Mouse (Mus musculus): ENCODE results near the gene Hoxd4.
A peak's percentile ranks its signal among the peaks of the same experiment; 100 is the strongest.

Gene Hoxd4

DNA sequence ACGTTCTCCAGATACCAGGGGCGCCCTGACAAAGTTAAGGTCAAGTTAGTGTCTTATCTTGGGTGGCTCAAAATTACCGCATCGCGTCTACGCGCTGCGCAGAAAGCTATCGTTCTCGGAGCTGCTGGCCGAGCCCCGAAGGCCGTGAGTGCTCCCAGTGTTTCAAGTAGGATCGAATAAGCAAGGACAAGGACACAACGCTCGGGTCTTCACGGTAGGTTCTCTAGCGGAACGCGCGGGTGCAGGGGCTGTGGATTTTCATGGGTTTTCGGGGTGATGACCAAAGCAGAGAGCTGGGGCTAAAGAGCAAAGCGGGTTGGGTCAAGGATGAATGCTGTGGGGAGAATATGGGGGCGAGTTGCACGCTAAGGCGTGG, 32.1 kb upstream of the Hoxd4 start:
- no peak for DNase-seq (ENCODE audit: low read depth, low spot score)

DNA sequence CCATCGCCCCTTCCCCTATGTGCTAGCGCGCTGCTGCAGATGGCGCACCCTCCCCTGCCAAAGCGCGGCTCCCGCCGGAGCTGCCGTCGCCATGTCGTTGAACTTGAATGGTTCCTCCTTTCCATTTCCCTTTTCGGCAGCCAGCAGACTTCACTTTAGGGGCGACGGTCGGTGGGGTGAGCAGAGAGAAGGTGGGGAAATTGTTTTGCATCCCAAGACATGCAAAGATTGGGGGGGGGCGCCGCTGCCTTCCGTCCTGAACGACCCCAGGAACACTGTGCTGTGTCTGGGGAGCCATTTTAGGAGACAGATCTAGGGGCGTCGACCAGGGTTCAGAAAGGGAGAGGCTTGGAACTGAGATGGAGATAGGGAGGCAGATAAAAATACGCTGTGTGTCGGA, 31.7 kb upstream of the Hoxd4 start:
- DNase-seq (ENCODE audit: low read depth, low spot score) = no peak

DNA sequence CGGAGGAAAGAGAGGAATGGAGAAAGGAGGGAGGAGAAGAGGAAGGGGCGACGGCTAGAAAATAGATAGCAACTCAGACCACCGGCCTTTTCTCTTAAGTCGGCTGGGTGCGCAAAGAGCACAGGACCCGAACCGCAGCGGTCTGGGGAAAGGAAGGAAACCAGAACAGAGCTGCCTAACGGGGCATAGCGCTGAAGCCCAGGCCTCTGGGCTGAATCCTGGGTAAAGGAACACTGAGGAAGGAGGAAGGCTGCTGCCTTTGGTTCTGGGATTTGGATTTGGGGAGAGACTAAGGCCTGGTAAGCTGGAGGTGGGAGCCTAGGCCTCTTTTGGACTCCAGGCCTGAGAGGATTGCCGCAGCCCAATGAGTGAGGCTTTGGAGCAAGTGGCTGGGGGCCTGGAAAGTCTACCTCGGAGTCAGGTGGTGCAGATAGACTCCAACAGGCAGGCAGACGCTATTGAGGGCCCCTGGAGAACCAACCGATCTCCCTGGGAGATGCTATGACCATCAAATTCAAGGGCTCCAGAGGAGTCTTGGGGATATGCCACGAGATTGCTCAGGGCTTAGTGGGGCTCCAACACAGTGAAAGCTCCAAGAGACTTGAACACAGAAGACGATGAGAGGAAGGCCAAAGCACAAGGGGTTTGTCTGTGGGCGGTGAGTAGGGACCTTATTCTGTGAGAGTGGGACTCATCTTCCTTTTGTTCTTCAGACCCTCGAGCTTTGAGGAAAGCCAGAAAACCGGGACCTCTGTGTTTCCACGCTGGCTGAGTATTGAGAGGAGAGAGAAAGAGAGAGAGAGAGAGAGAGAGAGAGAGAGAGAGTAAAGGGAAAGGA, 30.9 kb upstream of the Hoxd4 start:
- DNase-seq (ENCODE audit: low read depth, low spot score) = no peak

DNA sequence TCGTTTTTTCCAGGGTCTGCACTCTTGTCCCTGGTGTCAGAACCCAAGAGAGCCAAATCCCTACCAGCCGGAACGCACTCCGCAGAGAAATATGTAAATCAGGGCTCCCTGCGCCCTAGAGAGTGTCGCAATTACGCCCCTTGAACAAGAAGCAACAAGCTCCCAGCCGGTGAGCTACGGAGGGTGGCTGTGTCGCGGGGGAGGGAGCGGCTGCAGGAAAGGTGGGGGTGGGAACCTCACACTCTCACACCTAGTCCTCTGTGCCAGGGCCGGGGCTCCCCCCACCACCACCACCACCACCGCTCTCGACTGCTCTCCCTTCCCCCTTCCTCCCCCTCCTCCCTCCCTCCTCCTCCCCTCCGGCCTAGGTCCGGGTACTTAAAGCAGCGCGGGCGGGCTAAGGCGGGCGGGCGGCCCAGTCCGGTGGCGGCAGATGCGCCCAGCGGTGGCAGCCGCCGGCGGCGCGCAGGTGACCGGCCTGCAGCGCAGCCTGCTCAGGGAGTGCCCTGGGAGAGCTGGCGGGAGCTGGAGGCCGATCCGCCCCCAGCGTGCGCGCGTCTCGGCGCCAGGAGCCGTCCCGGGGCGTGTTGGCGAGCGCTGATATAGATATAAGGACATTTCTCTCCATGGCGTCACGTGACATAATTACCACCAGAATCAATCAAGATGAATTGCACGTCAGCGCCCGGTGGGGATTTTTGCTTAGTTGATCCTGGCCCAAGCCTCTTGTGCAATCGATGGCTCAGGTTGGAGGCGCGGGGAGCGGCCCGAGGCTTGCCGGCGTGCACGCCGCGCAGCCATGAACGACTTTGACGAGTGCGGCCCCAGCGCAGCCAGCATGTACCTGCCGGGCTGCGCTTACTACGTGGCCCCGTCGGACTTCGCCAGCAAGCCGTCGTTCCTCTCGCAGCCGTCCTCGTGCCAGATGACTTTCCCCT, 29.9 kb upstream of the Hoxd4 start:
- no peak for DNase-seq (ENCODE audit: low read depth, low spot score)

DNA sequence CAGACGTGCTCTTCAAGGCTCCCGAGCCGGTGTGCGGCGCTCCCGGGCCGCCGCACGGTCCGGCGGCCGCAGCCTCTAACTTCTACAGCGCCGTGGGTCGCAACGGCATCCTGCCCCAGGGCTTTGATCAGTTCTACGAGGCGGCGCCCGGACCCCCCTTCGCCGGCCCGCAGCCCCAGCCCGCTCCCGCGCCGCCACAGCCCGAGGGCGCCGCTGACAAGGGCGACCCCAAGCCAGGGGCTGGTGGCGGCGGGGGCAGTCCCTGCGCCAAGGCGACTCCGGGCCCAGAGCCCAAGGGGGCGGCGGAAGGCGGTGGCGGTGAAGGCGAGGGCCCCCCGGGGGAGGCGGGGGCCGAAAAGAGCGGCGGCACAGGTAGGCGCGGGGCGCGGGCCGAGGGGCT, 28.9 kb upstream of the Hoxd4 start:
- no peak for DNase-seq (ENCODE audit: low read depth, low spot score)

DNA sequence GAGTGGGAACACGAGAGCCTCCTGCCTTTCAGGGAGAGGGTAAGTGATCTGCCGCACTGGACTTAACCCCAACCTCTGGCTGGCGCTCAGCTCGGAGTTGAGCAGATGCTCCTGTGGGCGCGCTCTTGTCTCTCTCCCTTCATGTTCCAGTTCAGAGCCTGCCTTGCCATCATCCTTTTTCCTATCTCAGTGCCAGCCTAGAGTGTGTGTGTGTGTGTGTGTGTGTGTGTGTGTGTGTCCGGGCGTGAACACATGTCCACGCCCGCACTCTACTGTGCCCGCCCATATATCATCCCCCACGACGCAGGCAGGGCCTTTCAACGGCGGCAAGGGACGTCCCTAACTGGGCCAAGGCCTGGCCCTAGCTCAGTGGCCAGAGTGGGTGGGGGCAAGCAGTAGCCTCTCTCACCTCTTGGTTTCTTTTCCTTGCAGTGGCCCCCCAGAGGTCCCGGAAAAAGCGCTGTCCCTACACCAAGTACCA, 28.2 kb upstream of the Hoxd4 start:
- no peak for DNase-seq (ENCODE audit: low read depth, low spot score)

DNA sequence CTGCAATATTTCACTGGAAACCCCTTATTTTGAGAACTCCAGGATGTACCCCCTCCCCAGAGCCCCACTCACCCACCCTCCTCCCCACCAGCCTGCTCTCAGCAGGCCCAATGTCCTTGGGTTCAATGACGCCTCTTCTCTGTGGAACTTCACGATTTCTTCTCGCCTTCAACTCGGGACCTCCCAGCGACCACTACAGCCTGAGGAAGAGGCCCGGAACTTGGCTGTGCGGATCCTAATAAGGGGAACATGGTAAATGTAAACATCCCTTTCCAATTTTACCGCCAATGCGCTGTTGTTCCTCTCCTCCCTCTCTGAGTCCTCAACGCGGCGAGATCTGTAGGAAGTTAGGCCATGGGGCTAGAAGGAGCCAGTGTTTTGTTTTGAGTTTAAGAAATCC, 27.6 kb upstream of the Hoxd4 start:
- no peak for DNase-seq (ENCODE audit: low read depth, low spot score)

DNA sequence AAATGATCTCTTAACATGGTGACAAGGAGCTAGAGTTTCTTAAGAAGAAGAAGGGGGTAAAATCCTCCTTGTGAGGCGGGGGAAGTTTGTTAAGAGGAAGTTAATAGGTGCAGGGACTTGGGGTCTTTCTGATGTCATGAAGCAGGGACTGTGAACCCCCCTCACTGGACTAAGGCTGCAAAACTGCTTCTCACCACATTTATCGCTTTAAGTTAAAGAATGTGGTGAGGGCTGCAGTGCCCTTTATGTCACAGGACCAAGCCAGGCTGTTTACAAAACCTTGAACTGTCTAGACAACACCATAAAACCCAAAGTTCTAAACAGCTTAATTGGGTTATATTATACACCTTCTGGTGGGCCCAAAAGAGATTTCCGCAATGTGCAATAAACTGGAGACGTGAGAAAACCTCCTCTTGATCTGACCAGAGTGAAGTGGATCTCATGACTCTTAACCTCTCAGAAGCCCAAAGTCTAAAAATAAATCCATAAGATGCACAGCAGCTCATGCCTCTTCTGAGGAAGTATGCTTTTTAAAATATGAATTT, 26.6 kb upstream of the Hoxd4 start:
- no peak for DNase-seq (ENCODE audit: low read depth, low spot score)

DNA sequence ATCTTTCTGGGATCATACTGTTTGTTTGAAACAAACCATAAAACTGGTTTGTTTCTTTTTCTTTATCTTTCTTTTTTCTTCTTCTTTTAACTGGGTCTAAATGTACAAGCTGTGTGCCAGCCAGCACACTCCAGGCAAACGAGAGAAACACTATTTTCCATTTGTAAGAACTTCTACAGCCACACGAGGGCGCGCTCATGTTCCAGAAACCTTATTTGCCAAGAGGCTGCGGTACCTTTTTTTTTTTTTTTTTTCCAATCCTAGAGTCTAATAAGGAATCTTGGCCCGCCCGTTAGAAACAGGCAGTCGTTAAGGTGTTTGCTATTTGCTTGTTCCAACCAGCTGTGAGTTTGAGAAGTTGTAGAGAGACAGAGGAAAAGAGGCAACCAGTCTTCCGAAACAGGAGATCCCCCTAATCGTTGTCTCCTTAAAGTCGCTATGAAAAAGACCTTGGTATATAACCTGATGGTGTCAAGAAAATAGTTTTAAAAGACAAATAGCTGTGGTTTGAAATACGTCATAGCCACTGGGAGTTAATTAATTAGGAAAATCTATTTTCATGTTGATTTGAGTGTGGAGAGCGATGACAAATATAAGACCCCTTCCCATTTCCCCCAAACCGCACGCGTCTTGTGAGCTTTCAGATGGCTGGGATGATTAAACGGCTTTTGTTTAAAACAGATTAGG, 25.3 kb upstream of the Hoxd4 start:
- peak; percentile 65 for DNase-seq (ENCODE audit: low read depth, low spot score)

DNA sequence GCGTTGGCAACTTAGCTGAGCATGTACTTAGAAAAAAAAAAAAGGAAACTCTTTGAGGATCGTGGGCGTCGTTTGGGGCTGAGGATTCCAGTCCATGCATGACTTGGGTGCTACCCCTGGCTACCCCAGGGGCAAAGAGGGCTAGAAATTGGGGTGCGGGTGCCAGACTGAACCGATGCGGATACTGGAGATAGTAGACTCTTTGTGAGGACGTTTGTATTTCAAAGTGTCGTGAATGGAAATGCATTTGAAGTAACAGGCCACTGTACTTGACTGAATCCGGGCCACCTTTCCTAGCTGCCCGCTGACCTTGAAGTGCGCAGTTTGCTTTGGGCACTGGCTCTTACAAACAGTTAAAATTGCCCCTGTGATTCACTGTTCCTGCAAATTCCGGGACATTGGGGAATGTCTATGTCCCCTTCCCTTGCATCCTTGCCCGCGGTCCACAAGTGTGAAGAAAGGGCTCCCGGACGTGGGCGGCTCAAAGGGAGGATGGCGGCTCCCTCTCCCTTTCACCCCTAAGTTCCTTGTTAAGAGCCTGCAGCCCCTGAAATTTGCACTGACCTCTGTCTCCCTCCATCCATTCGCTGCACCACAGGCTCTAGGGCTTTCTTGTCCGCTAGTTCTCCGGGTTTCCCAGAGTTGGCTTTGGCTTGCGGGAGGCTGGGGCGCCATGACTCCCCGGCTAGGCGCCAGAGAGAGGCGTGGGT, 24.6 kb upstream of the Hoxd4 start:
- DNase-seq (ENCODE audit: low read depth, low spot score) = no peak

DNA sequence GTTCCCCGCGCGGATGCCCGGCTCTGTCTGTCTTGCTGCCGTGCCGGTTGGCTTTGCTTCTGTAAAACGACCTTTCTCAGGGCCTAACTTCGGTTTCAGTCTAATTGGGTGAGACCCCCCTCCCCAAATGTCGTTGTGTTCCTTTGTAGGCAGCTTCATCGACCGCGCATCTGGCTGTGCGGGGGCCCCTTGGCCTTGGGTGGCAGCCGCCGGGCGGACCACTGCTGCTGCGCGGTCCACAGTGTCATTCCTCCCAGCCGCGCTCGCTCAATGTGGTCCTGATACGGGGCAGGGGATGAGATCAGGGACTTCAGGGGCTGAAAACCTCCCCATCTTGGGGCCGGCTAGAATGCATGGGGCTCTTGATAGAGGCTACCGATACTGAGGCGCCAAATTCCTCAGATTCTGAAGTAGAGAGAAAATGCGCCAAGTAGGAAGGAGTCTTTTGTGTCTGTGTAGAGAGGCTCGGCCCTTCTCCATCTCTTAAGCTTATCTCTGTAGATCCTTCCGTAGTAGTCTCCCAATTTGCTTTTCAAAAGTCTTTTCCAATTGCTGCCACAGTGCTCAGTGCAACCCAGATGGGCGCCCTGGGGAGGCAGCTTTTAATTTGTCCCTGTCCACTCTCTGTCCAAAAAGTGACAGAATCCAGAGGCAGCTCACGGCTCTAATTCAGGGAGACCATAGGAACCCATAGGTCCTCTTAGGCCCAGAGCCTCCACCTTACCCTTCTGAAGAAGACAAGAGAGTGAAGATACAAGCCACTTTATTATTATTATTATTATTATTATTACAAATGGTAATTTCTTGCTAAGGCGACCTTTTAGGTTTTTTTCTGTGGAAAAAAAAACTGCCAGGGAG, 23.8 kb upstream of the Hoxd4 start:
- DNase-seq (ENCODE audit: low read depth, low spot score) = no peak

DNA sequence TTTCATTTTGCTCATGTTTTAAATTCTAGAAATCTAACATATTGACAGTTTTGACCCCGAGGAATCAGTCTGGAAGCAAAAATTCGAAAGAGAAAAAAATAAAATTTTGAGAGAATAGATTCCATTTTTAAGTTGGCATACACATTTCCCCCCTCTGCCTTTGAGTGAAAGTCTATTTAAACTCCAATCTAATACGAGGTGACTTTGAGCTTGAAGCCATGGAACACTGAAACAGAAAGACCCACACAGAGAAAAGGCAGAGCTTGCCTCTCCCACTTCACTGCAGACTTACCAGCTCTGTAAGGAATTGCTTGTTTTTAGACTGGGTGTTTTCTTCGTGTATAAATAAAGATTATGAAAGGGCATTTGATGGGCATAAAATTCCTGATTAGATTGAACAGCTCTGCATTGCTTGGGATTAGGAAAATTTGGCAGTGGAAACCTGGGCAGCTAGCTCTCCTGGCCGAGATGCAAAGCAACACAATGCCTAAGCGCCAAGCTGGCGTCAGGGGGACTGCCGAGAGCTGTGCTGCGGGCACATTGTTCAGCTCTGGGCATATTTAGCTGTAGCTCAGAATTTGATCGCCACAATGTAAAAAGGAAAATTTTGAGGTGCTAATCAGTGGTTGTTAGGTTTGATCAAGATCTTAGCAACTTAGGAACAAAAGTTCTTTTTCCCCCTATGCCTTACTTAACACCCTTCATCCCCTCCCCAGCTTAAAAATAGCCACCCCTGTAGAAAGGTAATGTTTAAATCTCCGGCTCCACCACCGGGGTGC, 22.7 kb upstream of the Hoxd4 start:
- DNase-seq (ENCODE audit: low read depth, low spot score) = no peak

DNA sequence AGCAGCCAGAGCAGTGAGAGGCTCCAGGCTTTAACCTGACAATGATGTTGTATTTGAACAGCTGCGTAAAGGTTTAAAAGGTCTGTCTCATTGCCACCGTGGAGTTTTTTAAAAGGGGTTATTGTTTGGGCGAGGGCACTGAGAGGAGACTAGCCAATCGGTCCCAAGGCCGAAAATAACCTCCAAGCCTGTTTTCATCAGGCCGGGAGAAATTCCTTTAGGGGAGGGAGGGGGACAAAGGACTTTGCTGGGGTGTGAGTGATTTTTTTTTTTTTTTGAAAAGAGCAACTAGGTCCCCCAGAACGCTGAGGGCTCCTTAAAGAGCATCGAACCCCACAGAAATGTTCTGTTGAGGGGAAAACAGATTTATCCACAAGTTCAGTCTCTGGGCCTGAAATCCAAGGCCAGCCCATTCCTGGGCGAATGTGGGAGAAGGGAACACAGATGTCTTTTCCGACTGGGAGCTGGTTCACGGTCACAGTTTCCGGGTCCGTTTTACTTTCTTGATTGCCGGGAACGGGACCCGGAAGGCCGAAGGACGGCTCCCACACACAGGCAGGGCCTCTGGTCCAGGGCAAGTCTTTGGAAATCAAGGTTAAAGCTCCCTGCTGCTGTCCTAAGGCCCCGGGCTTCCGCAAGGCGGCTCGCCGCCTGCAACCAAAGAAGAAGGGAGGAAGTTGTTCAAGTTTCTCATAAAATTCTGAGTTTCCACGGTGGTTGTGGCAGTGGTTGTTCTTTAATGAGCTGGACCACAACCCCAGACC, 22.0 kb upstream of the Hoxd4 start:
- no peak for DNase-seq (ENCODE audit: low read depth, low spot score)

DNA sequence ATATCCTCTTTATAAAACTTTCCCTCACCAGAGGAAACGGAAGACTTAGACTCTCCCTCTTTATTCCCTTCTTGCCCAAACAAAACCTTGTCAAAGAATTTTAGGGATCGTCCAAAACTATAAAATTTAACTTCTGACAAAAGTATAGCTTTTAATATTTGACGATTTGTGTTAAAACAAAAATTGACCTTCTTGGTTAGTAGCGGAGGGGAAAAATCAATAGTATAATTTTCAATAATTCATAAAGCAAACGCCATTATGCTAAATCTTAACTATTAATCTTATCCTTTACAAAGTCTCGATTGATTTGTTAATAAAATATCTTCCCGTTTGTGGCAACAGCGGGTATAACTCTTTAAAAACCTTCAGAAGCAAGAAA, 21.4 kb upstream of the Hoxd4 start:
- no peak for DNase-seq (ENCODE audit: low read depth, low spot score)

DNA sequence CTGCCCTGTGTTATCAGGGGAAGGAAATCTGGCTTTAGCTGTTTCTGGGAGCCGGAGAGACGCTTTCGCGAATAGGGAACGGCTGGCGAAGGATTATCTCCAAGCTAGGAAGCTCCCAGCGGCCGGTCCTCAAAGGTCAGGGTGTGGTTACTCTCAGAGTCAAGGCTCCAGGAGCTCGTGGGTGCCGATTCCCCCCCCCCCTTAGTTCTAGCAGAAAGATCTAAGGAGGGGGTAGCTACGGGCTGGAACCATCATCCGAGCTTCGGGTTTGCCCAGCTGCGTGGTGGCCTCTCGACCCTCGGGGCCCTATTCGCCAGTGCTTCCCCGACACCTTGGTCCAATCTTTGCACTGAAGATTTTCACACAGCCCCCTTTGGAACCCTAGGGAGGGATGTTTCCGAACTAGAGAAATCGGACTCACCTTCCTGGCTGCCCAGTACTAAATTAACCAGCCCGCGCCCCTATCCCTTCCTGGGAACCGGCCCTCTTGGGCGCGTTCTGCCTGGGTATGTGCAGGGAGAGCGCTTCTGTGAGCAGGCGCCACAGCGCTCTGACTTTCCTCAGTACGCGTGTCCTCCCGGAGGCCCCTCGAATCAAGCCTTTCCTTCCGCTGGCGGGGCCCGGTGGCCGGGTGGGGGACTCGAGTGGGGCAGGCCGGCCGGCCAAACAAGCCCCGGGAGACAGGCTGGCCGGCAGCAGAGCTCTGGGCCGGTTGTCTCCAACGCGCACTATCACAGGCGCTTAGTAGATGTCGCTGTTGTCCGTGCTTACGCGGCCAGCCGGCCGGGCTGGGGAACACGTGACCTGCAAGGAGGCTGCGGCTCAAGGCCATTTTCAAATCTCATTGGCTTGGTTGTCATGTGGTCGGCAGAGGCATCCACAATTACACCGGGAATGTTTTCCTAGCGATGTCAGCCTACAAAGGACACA, 20.4 kb upstream of the Hoxd4 start, which contains the start of gene Hoxd10:
Hoxd10 (plus strand) TSS at position 903 of the 930 bp plus-strand sequence.
- no peak for DNase-seq (ENCODE audit: low read depth, low spot score)

DNA sequence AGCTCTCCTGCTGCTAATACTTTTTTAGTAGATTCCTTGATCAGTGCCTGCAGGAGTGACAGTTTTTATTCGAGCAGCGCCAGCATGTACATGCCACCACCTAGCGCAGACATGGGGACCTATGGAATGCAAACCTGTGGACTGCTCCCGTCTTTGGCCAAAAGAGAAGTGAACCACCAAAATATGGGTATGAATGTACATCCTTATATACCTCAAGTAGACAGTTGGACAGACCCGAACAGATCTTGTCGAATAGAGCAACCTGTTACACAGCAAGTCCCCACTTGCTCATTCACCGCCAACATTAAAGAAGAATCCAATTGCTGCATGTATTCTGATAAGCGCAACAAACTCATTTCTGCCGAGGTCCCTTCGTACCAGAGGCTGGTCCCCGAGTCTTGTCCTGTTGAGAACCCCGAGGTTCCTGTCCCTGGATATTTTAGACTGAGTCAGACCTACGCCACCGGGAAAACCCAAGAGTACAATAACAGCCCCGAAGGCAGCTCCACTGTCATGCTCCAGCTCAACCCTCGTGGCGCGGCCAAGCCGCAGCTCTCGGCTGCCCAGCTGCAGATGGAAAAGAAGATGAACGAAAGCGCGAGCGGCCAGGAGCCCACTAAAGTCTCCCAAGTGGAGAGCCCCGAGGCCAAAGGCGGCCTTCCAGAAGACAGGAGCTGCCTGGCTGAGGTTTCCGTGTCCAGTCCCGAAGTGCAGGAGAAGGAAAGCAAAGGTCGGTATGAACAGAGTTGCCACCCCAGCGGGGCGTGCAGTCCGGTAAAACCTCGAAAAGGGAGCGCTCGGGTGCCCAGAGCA, 19.5 kb upstream of the Hoxd4 start:
- DNase-seq (ENCODE audit: low read depth, low spot score) = no peak
